Mouse (Mus musculus) MEL (cell line): ENCODE results near the gene Tas2r143. TPM values are rescaled to one million over a fixed set of nuclear protein-coding genes. Genes with fewer than 3 reads are reported as not detected.

Source experiments
- DNase-seq: peaks from one replicate; pipeline ENCODE4 v3.0.0; 2011; ENCODE audit warnings: low read depth, low spot score
- H3K27ac ChIP-seq: 2 replicates; pipeline ENCODE4 v1.5.1; 2012; ENCODE audit warnings: low read depth, mild to moderate bottlenecking, control low read depth, low read length, moderate library complexity; ENCODE audit not compliant: control insufficient read depth
- H3K27me3 ChIP-seq, 2 experiments: fragments of 150-350 bp in 1 of 2; sonication (generic) in 1 of 2; 2 replicates each; pipeline ENCODE4 v1.6.1; 2012; ENCODE audit warnings: low read length in 2 of 2, mild to moderate bottlenecking in 2 of 2, improper control_type of control experiment in 1 of 2, moderate library complexity in 1 of 2; ENCODE audit not compliant: insufficient read depth in 2 of 2, control insufficient read depth in 1 of 2
- H3K36me3 ChIP-seq, 2 experiments: 2 replicates each; pipeline ENCODE4 v1.6.1; 2012 to 2014; ENCODE audit warnings: low read length in 2 of 2, improper control_type of control experiment in 1 of 2, inconsistent platforms in 1 of 2, mild to moderate bottlenecking in 1 of 2; ENCODE audit not compliant: insufficient read depth in 2 of 2, control insufficient read depth in 1 of 2
- H3K4me1 ChIP-seq, 2 experiments: fragments of 150-350 bp in 1 of 2; sonication (generic) in 1 of 2; 2 replicates each; pipeline ENCODE4 v1.6.1; 2012; ENCODE audit warnings: low read length in 2 of 2, improper control_type of control experiment in 1 of 2, mild to moderate bottlenecking in 1 of 2; ENCODE audit not compliant: insufficient read depth in 2 of 2, control insufficient read depth in 1 of 2
- H3K4me3 ChIP-seq, 2 experiments: fragments of 150-350 bp in 1 of 2; sonication (generic) in 1 of 2; 2 replicates each; pipeline ENCODE4 v1.5.1; 2012; ENCODE audit warnings: low read depth in 2 of 2, low read length in 2 of 2, mild to moderate bottlenecking in 2 of 2, moderate library complexity in 2 of 2, control low read depth in 1 of 2, improper control_type of control experiment in 1 of 2; ENCODE audit not compliant: control insufficient read depth in 1 of 2, insufficient read depth in 1 of 2
- H3K79me2 ChIP-seq: 2 replicates; pipeline ENCODE4 v1.6.1; 2012; ENCODE audit warnings: mild to moderate bottlenecking, low read length, moderate library complexity; ENCODE audit not compliant: control insufficient read depth, poor library complexity, insufficient read depth
- H3K9ac ChIP-seq: 2 replicates; pipeline ENCODE4 v1.6.1; 2012; ENCODE audit warnings: low read depth, mild to moderate bottlenecking, control low read depth, low read length, moderate library complexity; ENCODE audit not compliant: control insufficient read depth, poor library complexity, severe bottlenecking
- H3K9me3 ChIP-seq: fragments of 150-350 bp; sonication (generic); replicated peaks from 2 replicates; pipeline ENCODE4 v1.6.1; 2012; ENCODE audit warnings: mild to moderate bottlenecking, low read length, improper control_type of control experiment, moderate library complexity; ENCODE audit not compliant: insufficient read depth
- BHLHE40 ChIP-seq: IDR thresholded peaks from 2 replicates; pipeline ENCODE4 v1.6.1; 2012; ENCODE audit warnings: low read depth, mild to moderate bottlenecking, inconsistent platforms, low read length, improper control_type of control experiment, borderline replicate concordance
- CHD2 ChIP-seq: IDR thresholded peaks from 2 replicates; pipeline ENCODE4 v1.6.1; 2011; ENCODE audit warnings: low read length, improper control_type of control experiment
- CTCF ChIP-seq, 3 experiments: IDR thresholded peaks in 2 of 3; conservative IDR thresholded peaks in 1 of 3; 2 replicates each; pipeline ENCODE4 v1.5.1; 2011 to 2012; ENCODE audit warnings: low read length in 3 of 3, low read depth in 2 of 3, mild to moderate bottlenecking in 2 of 3, improper control_type of control experiment in 1 of 3, inconsistent platforms in 1 of 3, mixed read lengths in 1 of 3, moderate library complexity in 1 of 3; ENCODE audit not compliant: control insufficient read depth in 1 of 3, insufficient read depth in 1 of 3, poor library complexity in 1 of 3, severe bottlenecking in 1 of 3
- E2F4 ChIP-seq: IDR thresholded peaks from 2 replicates; pipeline ENCODE4 v1.6.1; 2011; ENCODE audit warnings: low read depth, low read length, improper control_type of control experiment, borderline replicate concordance
- ETS1 ChIP-seq: IDR thresholded peaks from 2 replicates; pipeline ENCODE4 v1.6.1; 2012; ENCODE audit warnings: low read depth, mild to moderate bottlenecking, inconsistent platforms, low read length, improper control_type of control experiment, moderate library complexity
- GATA1 ChIP-seq: IDR thresholded peaks from 2 replicates; pipeline ENCODE4 v1.6.1; 2011; ENCODE audit warnings: low read depth, low read length, improper control_type of control experiment
- HCFC1 ChIP-seq: IDR thresholded peaks from 2 replicates; pipeline ENCODE4 v1.6.1; 2012; ENCODE audit warnings: low read depth, mild to moderate bottlenecking, inconsistent platforms, low read length, improper control_type of control experiment, moderate library complexity
- KAT2A ChIP-seq: conservative IDR thresholded peaks from 2 replicates; pipeline ENCODE4 v1.6.1; 2012; ENCODE audit warnings: low read depth, low read length, improper control_type of control experiment, inconsistent platforms
- MAX ChIP-seq: IDR thresholded peaks from 2 replicates; pipeline ENCODE4 v1.6.1; 2011; ENCODE audit warnings: low read length, improper control_type of control experiment
- MAZ ChIP-seq: IDR thresholded peaks from 2 replicates; pipeline ENCODE4 v1.6.1; 2012; ENCODE audit warnings: low read depth, mild to moderate bottlenecking, inconsistent platforms, low read length, improper control_type of control experiment
- MEF2A ChIP-seq: IDR thresholded peaks from 2 replicates; pipeline ENCODE4 v1.6.1; 2014; ENCODE audit warnings: low read depth, mild to moderate bottlenecking, inconsistent platforms, low read length, improper control_type of control experiment; ENCODE audit not compliant: poor library complexity, insufficient replicate concordance, severe bottlenecking; ENCODE audit errors: extremely low read depth
- MYB ChIP-seq: IDR thresholded peaks from 2 replicates; pipeline ENCODE4 v1.6.1; 2011; ENCODE audit warnings: mild to moderate bottlenecking, low read depth, low read length, improper control_type of control experiment
- MYC ChIP-seq: IDR thresholded peaks from 2 replicates; pipeline ENCODE4 v1.6.1; 2011; ENCODE audit warnings: low read depth, mild to moderate bottlenecking, low read length, improper control_type of control experiment, moderate library complexity
- NELFE ChIP-seq: IDR thresholded peaks from 2 replicates; pipeline ENCODE4 v1.6.1; 2011; ENCODE audit warnings: low read depth, low read length, improper control_type of control experiment
- POLR2AphosphoS2 ChIP-seq: IDR thresholded peaks from 2 replicates; pipeline ENCODE4 v1.6.1; 2011; ENCODE audit warnings: low read length, improper control_type of control experiment
- POLR2AphosphoS5 ChIP-seq: IDR thresholded peaks from 2 replicates; pipeline ENCODE4 v1.6.1; 2012; ENCODE audit warnings: low read depth, borderline replicate concordance, mild to moderate bottlenecking, inconsistent platforms, low read length, moderate library complexity, mixed read lengths
- RAD21 ChIP-seq: IDR thresholded peaks from 2 replicates; pipeline ENCODE4 v1.6.1; 2011; ENCODE audit warnings: mild to moderate bottlenecking, low read depth, low read length, improper control_type of control experiment
- SIN3A ChIP-seq: IDR thresholded peaks from 2 replicates; pipeline ENCODE4 v1.6.1; 2012; ENCODE audit warnings: low read length, improper control_type of control experiment, inconsistent platforms
- TAL1 ChIP-seq: IDR thresholded peaks from 2 replicates; pipeline ENCODE4 v1.6.1; 2012; ENCODE audit warnings: mild to moderate bottlenecking, inconsistent platforms, low read length, moderate library complexity, mixed read lengths
- UBTF ChIP-seq: IDR thresholded peaks from 2 replicates; pipeline ENCODE4 v1.6.1; 2012; ENCODE audit warnings: low read depth, mild to moderate bottlenecking, inconsistent platforms, low read length, improper control_type of control experiment, moderate library complexity, borderline replicate concordance; ENCODE audit not compliant: insufficient read depth
- USF1 ChIP-seq: IDR thresholded peaks from 2 replicates; pipeline ENCODE4 v1.6.1; 2014; ENCODE audit warnings: low read depth, mild to moderate bottlenecking, inconsistent platforms, low read length, improper control_type of control experiment, moderate library complexity
- ZC3H11A ChIP-seq: IDR thresholded peaks from 2 replicates; pipeline ENCODE4 v1.6.1; 2012; ENCODE audit warnings: low read depth, mild to moderate bottlenecking, inconsistent platforms, low read length, improper control_type of control experiment
- ZKSCAN1 ChIP-seq: IDR thresholded peaks from 2 replicates; pipeline ENCODE4 v1.6.1; 2012; ENCODE audit warnings: low read depth, mild to moderate bottlenecking, inconsistent platforms, low read length, improper control_type of control experiment, moderate library complexity
- ZMIZ1 ChIP-seq: IDR thresholded peaks from 2 replicates; pipeline ENCODE4 v1.6.1; 2012; ENCODE audit warnings: low read depth, mild to moderate bottlenecking, inconsistent platforms, low read length, improper control_type of control experiment, moderate library complexity
- polyA plus RNA-seq, 2 experiments: library from polyadenylated mRNA; stranded (reverse) in 1 of 2; unstranded in 1 of 2; fragments of >175 nt in 1 of 2; fragments of >200 nt in 1 of 2; gene quantifications; 2 replicates each; pipeline versions ENCODE4 v1.2.1 to v1.2.4; 2012; ENCODE audit warnings: low replicate concordance in 2 of 2, low read depth in 1 of 2; ENCODE audit not compliant: insufficient read length in 2 of 2, insufficient read depth in 1 of 2, missing spikeins in 1 of 2
- total RNA-seq: library from RNA; depleted of rRNA; stranded (reverse); fragments of 300-350 nt; gene quantifications from 2 replicates; pipeline ENCODE4 v1.2.3, GENCODE M21; 2012

Gene Tas2r143
- total and polyA plus RNA-seq, 3 experiments, result not detected

GRCm38 (mm10) chr6:42398285-42398684 is 1.8 kb upstream of the Tas2r143 start:
- DNase-seq, result no peak
- TF ChIP-seq ETS1, result no peak
- TF ChIP-seq POLR2AphosphoS5, result no peak
- no peak for TF ChIP-seq SIN3A
- TF ChIP-seq ZC3H11A, result no peak
- TF ChIP-seq CHD2, result no peak
- no peak for TF ChIP-seq MAX
- TF ChIP-seq MYC, result no peak
- TF ChIP-seq RAD21, result no peak
- no peak for TF ChIP-seq MEF2A
- TF ChIP-seq NELFE, result no peak
- TF ChIP-seq POLR2AphosphoS2, result no peak
- no peak for TF ChIP-seq CTCF (IDR thresholded peaks at IDR 0.05 in 2 of 3, conservative IDR thresholded peaks at IDR 0.05 in 1 of 3; ENCODE audit: control insufficient read depth in 1 of 3, insufficient read depth in 1 of 3, low read depth in 2 of 3, low read length in 3 of 3, poor library complexity in 1 of 3, severe bottlenecking in 1 of 3)
- TF ChIP-seq HCFC1, result no peak
- TF ChIP-seq KAT2A, result no peak

GRCm38 (mm10) chr6:42398998-42399397 is 1.0 kb upstream of the Tas2r143 start:
- Histone ChIP-seq H3K79me2 (no peaks in the 10 kb centered on the region), H3K36me3 (peaks cover 0 to 11% of the 10 kb centered on the region in 2 experiments; a peak in 2 of 4 replicates), H3K9ac (no peak overlapping the region), H3K9me3 (no peaks in the 10 kb centered on the region), H3K27me3 (peaks cover 0 to 4% of the 10 kb centered on the region in 2 experiments; a peak in 2 of 4 replicates), H3K4me1 (peaks cover 2 to 11% of the 10 kb centered on the region in 2 experiments; a peak in 3 of 4 replicates), H3K27ac (no peak overlapping the region), H3K4me3 (no peak overlapping the region)
- no peak for DNase-seq
- TF ChIP-seq ZKSCAN1 (no peak), ZC3H11A (no peak), USF1 (no peak), ZMIZ1 (no peak), MYC (no peak), MAZ (no peak), MYB (no peak), UBTF (no peak), TAL1 (no peak), E2F4 (no peak), BHLHE40 (no peak), GATA1 (no peak), NELFE (no peak)

More at GRCm38 (mm10) chr6:42398285-42398684, 1.8 kb upstream of the Tas2r143 start:
- no peaks in the 10 kb centered on the region for H3K79me2 ChIP-seq
- H3K27ac ChIP-seq, result no peak overlapping the region
- H3K4me3 ChIP-seq, result no peak overlapping the region
- H3K4me1 ChIP-seq, result peaks cover 2 to 11% of the 10 kb centered on the region in 2 experiments; a peak in 3 of 4 replicates
- no peaks in the 10 kb centered on the region for H3K9me3 ChIP-seq
- peaks cover 0 to 11% of the 10 kb centered on the region in 2 experiments; a peak in 2 of 4 replicates for H3K36me3 ChIP-seq
- H3K9ac ChIP-seq, result no peak overlapping the region
- H3K27me3 ChIP-seq, result peaks cover 3 to 5% of the 10 kb centered on the region in 2 experiments; a peak in 3 of 4 replicates
